Mouse (Mus musculus): Measurements from ENCODE around the gene Atp6v0c. TPM values are rescaled to one million over a fixed set of nuclear protein-coding genes. Genes with fewer than 3 reads are reported as not detected.

Gene Atp6v0c
- polyA plus RNA-seq, 1 experiment from 2014 or later: 392 TPM

- no peak for ATAC-seq (ENCODE audit: insufficient number of reproducible peaks, insufficient read depth, low FRiP score, low TSS enrichment, low read depth)
- Histone ChIP-seq H3K4me1 (replicated peaks) (peaks cover 89% of the 10 kb centered on the region), H3K36me3 (peaks cover 9% of the 10 kb centered on the region; the same call in 1 of the 2 replicates), H3K4me2 (peak overlapping the region; percentile 95), H3K27ac (peak overlapping the region; percentile 97), H3K4me3 (replicated peaks) (peak overlapping the region; percentile 65), H3K9me3 (no peaks in the 10 kb centered on the region), H3K9ac (replicated peaks) (peak overlapping the region; percentile 79), H3K27me3 (peaks cover 23% of the 10 kb centered on the region)
- 49% methylated on average over 34 of the region's 34 CpGs for WGBS
Measured at GRCm38 (mm10) chr17:24207768-24208640, 38.5 kb upstream of the Atp6v0c start.

GRCm38 (mm10) chr17:24206451-24207351 is 37.2 kb upstream of the Atp6v0c start:
- WGBS: 5% methylated on average over 62 of the region's 62 CpGs
- Histone ChIP-seq H3K4me1 (replicated peaks) (peaks cover 81% of the 10 kb centered on the region), H3K4me2 (peak overlapping the region; percentile 95), H3K9ac (replicated peaks) (peak overlapping the region; percentile 79), H3K27ac (peak overlapping the region; percentile 35; the same call in 1 of the 2 replicates), H3K36me3 (peaks cover 9% of the 10 kb centered on the region; the same call in 1 of the 2 replicates), H3K4me3 (replicated peaks) (peak overlapping the region; percentile 65), H3K9me3 (no peaks in the 10 kb centered on the region), H3K27me3 (peaks cover 23% of the 10 kb centered on the region)
- no peak; the same call in 1 of the 2 replicates for ATAC-seq (ENCODE audit: insufficient number of reproducible peaks, insufficient read depth, low FRiP score, low TSS enrichment, low read depth)

- H3K4me2 ChIP-seq: peak overlapping the region; percentile 95
- H3K4me3 ChIP-seq (replicated peaks): peak overlapping the region; percentile 65
- H3K27me3 ChIP-seq: peaks cover 23% of the 10 kb centered on the region
- 9% methylated on average over 15 of the region's 15 CpGs for WGBS
- H3K27ac ChIP-seq: peak overlapping the region; percentile 73
- H3K9me3 ChIP-seq: no peaks in the 10 kb centered on the region
- ATAC-seq (ENCODE audit: insufficient number of reproducible peaks, insufficient read depth, low FRiP score, low TSS enrichment, low read depth): 0 out of 2 replicates have a peak, but pooled peaks have one; percentile 1
- peaks cover 74% of the 10 kb centered on the region for H3K4me1 ChIP-seq (replicated peaks)
- peaks cover 9% of the 10 kb centered on the region; the same call in 1 of the 2 replicates for H3K36me3 ChIP-seq
- H3K9ac ChIP-seq (replicated peaks): peak overlapping the region; percentile 79
Measured at GRCm38 (mm10) chr17:24205908-24206361, 36.4 kb upstream of the Atp6v0c start.

GRCm38 (mm10) chr17:24205284-24205888 is 35.9 kb upstream of the Atp6v0c start, which contains the start of gene Tbc1d24:
Gene Tbc1d24, minus strand, starts transcription at chr17:24205562.
- H3K9ac ChIP-seq (replicated peaks): peak within 1 kb of the TSS; percentile 79
- peak within 1 kb of the TSS; percentile 95 for H3K4me2 ChIP-seq
- peaks cover 68% of the 10 kb centered on the region for H3K4me1 ChIP-seq (replicated peaks)
- ATAC-seq (ENCODE audit: insufficient number of reproducible peaks, insufficient read depth, low FRiP score, low TSS enrichment, low read depth): peak; percentile 40
- H3K27ac ChIP-seq: peak within 1 kb of the TSS; percentile 73
- whole genome bisulfite sequencing: under 1% methylated on average over 65 of the region's 65 CpGs
- H3K9me3 ChIP-seq: no peaks in the 10 kb centered on the region
- peak within 1 kb of the TSS; percentile 65 for H3K4me3 ChIP-seq (replicated peaks)
- peaks cover 9% of the 10 kb centered on the region; the same call in 1 of the 2 replicates for H3K36me3 ChIP-seq
- H3K27me3 ChIP-seq: peaks cover 23% of the 10 kb centered on the region

- no peak for ATAC-seq (ENCODE audit: insufficient number of reproducible peaks, insufficient read depth, low FRiP score, low TSS enrichment, low read depth)
Measured at GRCm38 (mm10) chr17:24204846-24205245, 35.3 kb upstream of the Atp6v0c start.

GRCm38 (mm10) chr17:24203611-24204534 is 34.4 kb upstream of the Atp6v0c start:
- no peak for ATAC-seq (ENCODE audit: insufficient number of reproducible peaks, insufficient read depth, low FRiP score, low TSS enrichment, low read depth)
- Histone ChIP-seq H3K4me2 (peak overlapping the region; percentile 95), H3K4me3 (replicated peaks) (peak overlapping the region; percentile 65), H3K4me1 (replicated peaks) (peaks cover 54% of the 10 kb centered on the region), H3K27ac (no peak overlapping the region), H3K9ac (replicated peaks) (peak overlapping the region; percentile 79; the same call in 1 of the 2 replicates), H3K27me3 (peaks cover 23% of the 10 kb centered on the region), H3K9me3 (no peaks in the 10 kb centered on the region), H3K36me3 (peaks cover 9% of the 10 kb centered on the region; the same call in 1 of the 2 replicates)
- 77% methylated on average over 3 of the region's 3 CpGs for WGBS

More at GRCm38 (mm10) chr17:24204846-24205245, 35.3 kb upstream of the Atp6v0c start:
- peaks cover 63% of the 10 kb centered on the region for H3K4me1 ChIP-seq (replicated peaks)
- H3K4me2 ChIP-seq: peak overlapping the region; percentile 95
- WGBS: 10% methylated on average over 7 of the region's 7 CpGs
- peak overlapping the region; percentile 73 for H3K27ac ChIP-seq
- no peaks in the 10 kb centered on the region for H3K9me3 ChIP-seq
- H3K36me3 ChIP-seq: peaks cover 9% of the 10 kb centered on the region; the same call in 1 of the 2 replicates
- peak overlapping the region; percentile 65 for H3K4me3 ChIP-seq (replicated peaks)
- peak overlapping the region; percentile 79 for H3K9ac ChIP-seq (replicated peaks)
- peaks cover 23% of the 10 kb centered on the region for H3K27me3 ChIP-seq

GRCm38 (mm10) chr17:24203068-24203467 is 33.6 kb upstream of the Atp6v0c start:
- no peak overlapping the region for H3K9ac ChIP-seq (replicated peaks)
- no peak overlapping the region for H3K27ac ChIP-seq
- peaks cover 23% of the 10 kb centered on the region for H3K27me3 ChIP-seq
- peaks cover 9% of the 10 kb centered on the region; the same call in 1 of the 2 replicates for H3K36me3 ChIP-seq
- H3K4me3 ChIP-seq (replicated peaks): no peak overlapping the region
- no peaks in the 10 kb centered on the region for H3K9me3 ChIP-seq
- ATAC-seq (ENCODE audit: insufficient number of reproducible peaks, insufficient read depth, low FRiP score, low TSS enrichment, low read depth): no peak
- peak overlapping the region; percentile 11; the same call in 1 of the 2 replicates for H3K4me2 ChIP-seq
- WGBS: 51% methylated on average over 4 of the region's 4 CpGs
- H3K4me1 ChIP-seq (replicated peaks): peaks cover 46% of the 10 kb centered on the region

GRCm38 (mm10) chr17:24201092-24201491 is 31.6 kb upstream of the Atp6v0c start:
- H3K9me3 ChIP-seq: no peaks in the 10 kb centered on the region

GRCm38 (mm10) chr17:24199741-24200140 is 30.2 kb upstream of the Atp6v0c start:
- no peak overlapping the region for H3K27ac ChIP-seq
- no peak overlapping the region for H3K4me2 ChIP-seq
- WGBS: 60% methylated on average over 4 of the region's 4 CpGs
- H3K4me3 ChIP-seq (replicated peaks): no peak overlapping the region
- peaks cover 18% of the 10 kb centered on the region for H3K4me1 ChIP-seq (replicated peaks)
- H3K36me3 ChIP-seq: no peaks in the 10 kb centered on the region
- no peaks in the 10 kb centered on the region for H3K27me3 ChIP-seq
- no peak overlapping the region for H3K9ac ChIP-seq (replicated peaks)
- no peaks in the 10 kb centered on the region for H3K9me3 ChIP-seq
- ATAC-seq (ENCODE audit: insufficient number of reproducible peaks, insufficient read depth, low FRiP score, low TSS enrichment, low read depth): no peak

More at GRCm38 (mm10) chr17:24201092-24201491, 31.6 kb upstream of the Atp6v0c start:
- Histone ChIP-seq H3K27me3 (peaks cover 3% of the 10 kb centered on the region; the same call in 1 of the 2 replicates), H3K36me3 (no peaks in the 10 kb centered on the region), H3K9ac (replicated peaks) (no peak overlapping the region), H3K4me2 (no peak overlapping the region), H3K4me3 (replicated peaks) (no peak overlapping the region), H3K27ac (no peak overlapping the region), H3K4me1 (replicated peaks) (peaks cover 26% of the 10 kb centered on the region)
- WGBS: 79% methylated on average over 4 of the region's 4 CpGs
- ATAC-seq (ENCODE audit: insufficient number of reproducible peaks, insufficient read depth, low FRiP score, low TSS enrichment, low read depth): no peak
